10 mouse cellular contexts compared by ENCODE assay signal in the genomic region with DNA sequence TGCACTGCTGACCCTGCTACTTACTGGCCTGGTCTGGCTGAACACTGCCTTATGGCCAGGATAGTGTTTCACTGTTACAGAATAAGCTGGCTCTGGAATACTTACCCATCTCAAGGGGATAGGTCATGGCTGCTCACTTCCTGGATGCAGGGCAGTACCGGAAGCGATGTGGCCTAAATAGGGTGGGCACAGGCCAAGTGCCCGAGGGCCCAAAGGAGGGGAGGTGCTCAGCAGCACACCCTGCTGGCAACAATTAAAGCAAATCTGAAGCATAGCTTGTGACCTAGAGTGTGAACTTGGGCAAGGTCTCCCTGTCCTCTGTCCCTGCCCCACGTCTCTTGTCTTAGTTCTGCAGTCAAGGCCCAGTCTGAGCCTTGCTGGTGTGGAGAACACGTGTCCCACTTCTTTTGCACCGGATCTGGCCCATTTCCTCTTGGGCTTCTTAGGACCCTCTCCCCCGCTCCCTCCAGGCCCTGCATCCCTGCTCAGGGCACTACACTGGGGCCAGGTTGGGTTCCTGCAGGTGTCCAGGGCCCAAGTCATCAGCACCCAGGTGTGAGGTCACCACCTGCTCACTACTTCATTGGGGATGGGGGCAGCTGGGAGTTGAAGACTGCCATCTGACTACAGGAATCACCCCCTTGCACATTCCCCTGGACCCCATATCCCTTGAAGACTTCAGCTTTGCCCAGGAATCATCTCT. TPM values are rescaled to one million over a fixed set of nuclear protein-coding genes. Genes with fewer than 3 reads are reported as not detected.
A peak's percentile ranks its signal among the peaks of the same experiment; 100 is the strongest.
DNase-seq lines count a peak whose midpoint lies in the region; ATAC-seq and TF ChIP-seq lines count a peak whose summit lies in the region.
"Had no signal": no experiment of that assay in that cellular context is flagged by ENCODE, and none has a peak within 500 bp of the region (broad histone marks: within the 10 kb centered on the region; RNA-seq: fewer than 3 reads in every experiment).

No protein-coding gene starts in this region.

- ATAC-seq in hindbrain, embryonic 11.5 days (ENCODE audit: low FRiP score) = no peak
- no peak for ATAC-seq in hindbrain, embryonic 16.5 days
- no peak for ATAC-seq in cerebellum, adult (ENCODE audit: insufficient number of reproducible peaks, low FRiP score, low TSS enrichment)

- H3K4me2 ChIP-seq in hindbrain, embryonic 11.5 days (replicated peaks; ENCODE audit: low read depth, low read length) = no peak overlapping the region
- no peak overlapping the region for H3K4me2 ChIP-seq in hindbrain, embryonic 16.5 days (ENCODE audit: low read length)
- H3K4me2 ChIP-seq: embryonic facial prominence, embryonic 12.5 days; lung, embryonic 15.5 days had no signal

- H3K4me1 ChIP-seq in hindbrain, embryonic 11.5 days (replicated peaks; ENCODE audit: control insufficient read depth, insufficient read depth, low read length) = peaks cover 6% of the 10 kb centered on the region; the same call in 1 of the 2 replicates
- peaks cover 10% of the 10 kb centered on the region for H3K4me1 ChIP-seq in hindbrain, embryonic 16.5 days (ENCODE audit: control insufficient read depth, insufficient read depth, low read depth, low read length)
- peaks cover 88% of the 10 kb centered on the region for H3K4me1 ChIP-seq in E14TG2a.4 (replicated peaks; ENCODE audit: low read depth, low read length)

- DNase-seq in hindbrain, embryonic 11.5 days (ENCODE audit: low spot score) = peak; percentile 57
- peak; percentile 69 for DNase-seq in 3134 (ENCODE audit: extremely low read depth, insufficient read length, low spot score)
- DNase-seq in forelimb bud, embryonic 11.5 days (ENCODE audit: low read depth, low spot score) = peak; percentile 34
- DNase-seq in thymus, postnatal 4 days = peak; percentile 64
- no peak for DNase-seq in cerebellum, postnatal 36 days

- no peak overlapping the region for H3K4me3 ChIP-seq in hindbrain, embryonic 11.5 days (ENCODE audit: low read depth, low read length)
- no peak overlapping the region for H3K4me3 ChIP-seq in hindbrain, embryonic 16.5 days (ENCODE audit: low read length)
- peak overlapping the region; percentile 74 for H3K4me3 ChIP-seq in E14TG2a.4 (replicated peaks; ENCODE audit: low read length)
- H3K4me3 ChIP-seq: embryonic facial prominence, embryonic 12.5 days; lung, embryonic 15.5 days had no signal

- H3K36me3 ChIP-seq in hindbrain, embryonic 11.5 days (ENCODE audit: control insufficient read depth, insufficient read depth, low read length) = no peaks in the 10 kb centered on the region
- H3K36me3 ChIP-seq in hindbrain, embryonic 16.5 days (ENCODE audit: control insufficient read depth, insufficient read depth, low read length) = peaks cover 3% of the 10 kb centered on the region; the same call in 1 of the 2 replicates
- H3K36me3 ChIP-seq in E14TG2a.4 (ENCODE audit: insufficient read depth, low read length) = peaks cover 42% of the 10 kb centered on the region

- H3K9me3 ChIP-seq in hindbrain, embryonic 11.5 days (ENCODE audit: control insufficient read depth, low read length) = no peaks in the 10 kb centered on the region
- no peaks in the 10 kb centered on the region for H3K9me3 ChIP-seq in hindbrain, embryonic 16.5 days (ENCODE audit: control insufficient read depth, low read length)
- H3K9me3 ChIP-seq in E14TG2a.4 (ENCODE audit: low read length) = no peaks in the 10 kb centered on the region
- H3K9me3 ChIP-seq: embryonic facial prominence, embryonic 12.5 days; lung, embryonic 15.5 days had no signal

- WGBS in hindbrain, embryonic 11.5 days = 48% methylated on average over 7 of the region's 7 CpGs
- 49% methylated on average over 7 of the region's 7 CpGs for WGBS in hindbrain, embryonic 16.5 days

- H3K9ac ChIP-seq in hindbrain, embryonic 11.5 days (ENCODE audit: low read depth, low read length) = no peak overlapping the region
- H3K9ac ChIP-seq in hindbrain, embryonic 16.5 days (ENCODE audit: low read depth, low read length) = no peak overlapping the region
- H3K9ac ChIP-seq: embryonic facial prominence, embryonic 12.5 days; lung, embryonic 15.5 days had no signal

- H3K27ac ChIP-seq in hindbrain, embryonic 11.5 days (ENCODE audit: low read depth, low read length) = no peak overlapping the region
- H3K27ac ChIP-seq in hindbrain, embryonic 16.5 days (ENCODE audit: low read depth, low read length) = no peak overlapping the region
- H3K27ac ChIP-seq: embryonic facial prominence, embryonic 12.5 days; lung, embryonic 15.5 days had no signal

- H3K27me3 ChIP-seq in hindbrain, embryonic 11.5 days (ENCODE audit: control insufficient read depth, insufficient read depth, low read length) = no peaks in the 10 kb centered on the region
- no peaks in the 10 kb centered on the region for H3K27me3 ChIP-seq in hindbrain, embryonic 16.5 days (replicated peaks; ENCODE audit: control insufficient read depth, insufficient read depth, low read length)
- H3K27me3 ChIP-seq in E14TG2a.4 (ENCODE audit: insufficient read depth, low read length) = no peaks in the 10 kb centered on the region
- H3K27me3 ChIP-seq: embryonic facial prominence, embryonic 12.5 days; lung, embryonic 15.5 days had no signal

- TF ChIP-seq CTCF in E14TG2a.4 (conservative IDR thresholded peaks at IDR 0.05; ENCODE audit: low read length) = peak; percentile 51

RNA-seq across cellular contexts. Expression of a gene that starts 4.3 kb away (rescaled TPM):
- 77.6 and 84.2 TPM in 2 replicates for polyA plus RNA-seq in hindbrain, embryonic 11.5 days (2014; fragmentation: Nextera tagmentation; extraction: Ambion mirVana)
- polyA plus RNA-seq in hindbrain, embryonic 16.5 days (2015; fragmentation: Nextera tagmentation; extraction: Ambion mirVana) = 64.1 and 65.7 TPM in 2 replicates

RNA-seq across cellular contexts. Expression of a gene that starts 4.6 kb away (rescaled TPM):
- polyA plus RNA-seq in hindbrain, embryonic 11.5 days (2014; fragmentation: Nextera tagmentation; extraction: Ambion mirVana) = 43.4 and 46.5 TPM in 2 replicates
- polyA plus RNA-seq in hindbrain, embryonic 16.5 days (2015; fragmentation: Nextera tagmentation; extraction: Ambion mirVana) = 88.2 and 90.4 TPM in 2 replicates

RNA-seq across cellular contexts. Expression of a gene that starts 13.0 kb away (rescaled TPM):
- 22.7 and 24.2 TPM in 2 replicates for polyA plus RNA-seq in hindbrain, embryonic 11.5 days (2014; fragmentation: Nextera tagmentation; extraction: Ambion mirVana)
- polyA plus RNA-seq in hindbrain, embryonic 16.5 days (2015; fragmentation: Nextera tagmentation; extraction: Ambion mirVana) = 30.1 and 30.2 TPM in 2 replicates

RNA-seq across cellular contexts. Expression of a gene that starts 13.0 kb away (rescaled TPM):
- 70.5 and 73.3 TPM in 2 replicates for polyA plus RNA-seq in hindbrain, embryonic 11.5 days (2014; fragmentation: Nextera tagmentation; extraction: Ambion mirVana)
- 85.3 and 89.0 TPM in 2 replicates for polyA plus RNA-seq in hindbrain, embryonic 16.5 days (2015; fragmentation: Nextera tagmentation; extraction: Ambion mirVana)

RNA-seq across cellular contexts. Expression of a gene that starts 14.4 kb away (rescaled TPM):
- 45.9 and 49.7 TPM in 2 replicates for polyA plus RNA-seq in hindbrain, embryonic 11.5 days (2014; fragmentation: Nextera tagmentation; extraction: Ambion mirVana)
- polyA plus RNA-seq in hindbrain, embryonic 16.5 days (2015; fragmentation: Nextera tagmentation; extraction: Ambion mirVana) = 88.2 and 99.9 TPM in 2 replicates

Comparison
In these comparisons a context has a peak if more than half of its experiments do, and no peak if none do; other contexts are left out.
1. DNase-seq: peak in hindbrain, embryonic 11.5 days (single experiment), 3134 (single experiment), forelimb bud, embryonic 11.5 days (single experiment) and thymus, postnatal 4 days (single experiment); none in cerebellum, postnatal 36 days (0 of 2).